Mouse (Mus musculus) thymus, adult 2 months (tissue): ENCODE measurements around the gene Plekhj1.

Experiments
- CTCF ChIP-seq: fragments of 200-500 bp; IDR thresholded peaks from 2 replicates; pipeline ENCODE4 v1.5.1; 2012; ENCODE audit warnings: mild to moderate bottlenecking, control low read depth, low read length, moderate library complexity, borderline replicate concordance; ENCODE audit not compliant: control insufficient read depth, poor library complexity, insufficient read depth; ENCODE audit errors: extremely low read depth
- POLR2A ChIP-seq: fragments of 200-500 bp; IDR thresholded peaks from 2 replicates; pipeline ENCODE4 v1.6.1; 2012; ENCODE audit warnings: mild to moderate bottlenecking, low read length, control low read depth, moderate library complexity; ENCODE audit not compliant: control insufficient read depth, poor library complexity, insufficient read depth; ENCODE audit errors: extremely low read depth

GRCm38 (mm10) chr10:80813366-80813765 is 14.9 kb upstream of the Plekhj1 start, which contains the start of gene Jsrp1:
- TF ChIP-seq CTCF: no peak
- no peak for TF ChIP-seq POLR2A
